Mouse (Mus musculus): ENCODE measurements around the gene Gm48552. TPM values are rescaled to one million over a fixed set of nuclear protein-coding genes. Genes with fewer than 3 reads are reported as not detected.

Gene Gm48552
- polyA plus RNA-seq, 1 experiment = 5.6 TPM

- no peak for DNase-seq (ENCODE audit: low read depth)
Observed at GRCm38 (mm10) chr10:81406504-81407440, 18.0 kb downstream of the Gm48552 start.

- no peak for DNase-seq (ENCODE audit: low read depth)
Observed at GRCm38 (mm10) chr10:81407539-81408423, 19.0 kb downstream of the Gm48552 start.

GRCm38 (mm10) chr10:81408424-81408729 lies 19.6 kb downstream of the Gm48552 start:
- DNase-seq (ENCODE audit: low read depth) = no peak

- DNase-seq (ENCODE audit: low read depth) = no peak
Observed at GRCm38 (mm10) chr10:81408871-81409291, 20.1 kb downstream of the Gm48552 start.

GRCm38 (mm10) chr10:81409330-81409729 lies 20.5 kb downstream of the Gm48552 start:
- DNase-seq (ENCODE audit: low read depth) = no peak

GRCm38 (mm10) chr10:81410350-81410749 lies 21.5 kb downstream of the Gm48552 start:
- no peak for DNase-seq (ENCODE audit: low read depth)

- no peak for DNase-seq (ENCODE audit: low read depth)
Observed at GRCm38 (mm10) chr10:81410981-81411380, 22.2 kb downstream of the Gm48552 start.

GRCm38 (mm10) chr10:81411471-81412400 lies 22.9 kb downstream of the Gm48552 start:
- no peak for DNase-seq (ENCODE audit: low read depth)

- no peak for DNase-seq (ENCODE audit: low read depth)
Observed at GRCm38 (mm10) chr10:81412586-81413309, 23.9 kb downstream of the Gm48552 start.

GRCm38 (mm10) chr10:81413310-81414261 lies 24.8 kb downstream of the Gm48552 start:
- DNase-seq (ENCODE audit: low read depth) = no peak

GRCm38 (mm10) chr10:81414682-81415081 lies 25.9 kb downstream of the Gm48552 start:
- DNase-seq (ENCODE audit: low read depth) = no peak

- no peak for DNase-seq (ENCODE audit: low read depth)
Observed at GRCm38 (mm10) chr10:81415146-81415545, 26.3 kb downstream of the Gm48552 start.

- no peak for DNase-seq (ENCODE audit: low read depth)
Observed at GRCm38 (mm10) chr10:81415549-81416310, 26.9 kb downstream of the Gm48552 start.

GRCm38 (mm10) chr10:81416581-81417226 lies 27.9 kb downstream of the Gm48552 start:
- no peak for DNase-seq (ENCODE audit: low read depth)

- no peak for DNase-seq (ENCODE audit: low read depth)
Observed at GRCm38 (mm10) chr10:81417227-81418215, 28.7 kb downstream of the Gm48552 start.

- no peak for DNase-seq (ENCODE audit: low read depth)
Observed at GRCm38 (mm10) chr10:81418216-81419070, 29.6 kb downstream of the Gm48552 start.
